Mouse (Mus musculus): ENCODE data around the gene Rs1. TPM values are rescaled to one million over a fixed set of nuclear protein-coding genes. Genes with fewer than 3 reads are reported as not detected.

The Rs1 gene
- polyA plus RNA-seq (2015; fragmentation: Illumina TruSeq; extraction: RNeasy Lipid Tissue Mini Kit (QIAGEN cat#74804); ENCODE audit: low read depth, low replicate concordance) = 0.25 TPM

GRCm38 (mm10) chrX:160767713-160768112, at the start of gene Rs1:
Gene Rs1 (plus strand): TSS chrX:160768013.

GRCm38 (mm10) chrX:160735650-160736049, 32.2 kb upstream of the Rs1 start, which contains the start of gene Ppef1:
Gene Ppef1 (minus strand): TSS chrX:160735765.

Other genes with a start within 250 kb of the Rs1 start
- gene Ppef1, start 32.2 kb upstream of the Rs1 start, polyA plus RNA-seq (2015; fragmentation: Illumina TruSeq; extraction: RNeasy Lipid Tissue Mini Kit (QIAGEN cat#74804); ENCODE audit: low read depth, low replicate concordance) = 0.52 TPM
- 0.30 TPM for gene Gja6, start 139.0 kb downstream of the Rs1 start, polyA plus RNA-seq (2015; fragmentation: Illumina TruSeq; extraction: RNeasy Lipid Tissue Mini Kit (QIAGEN cat#74804); ENCODE audit: low read depth, low replicate concordance)
- gene Cdkl5, start 226.7 kb downstream of the Rs1 start, polyA plus RNA-seq (2015; fragmentation: Illumina TruSeq; extraction: RNeasy Lipid Tissue Mini Kit (QIAGEN cat#74804); ENCODE audit: low read depth, low replicate concordance) = 57.4 TPM

All from brain, adult 10 weeks (tissue).